Mouse (Mus musculus) spleen, adult 18-20 months (tissue): ENCODE data around the gene Gm16181.
A peak's percentile ranks its signal among the peaks of the same experiment; 100 is the strongest.

ENCODE experiments used
- DNase-seq, 2 experiments: peaks; one replicate each; pipeline ENCODE4 v3.0.0; 2022; ENCODE audit warnings: mixed read lengths in 2 of 2

Gm16181 gene

DNA sequence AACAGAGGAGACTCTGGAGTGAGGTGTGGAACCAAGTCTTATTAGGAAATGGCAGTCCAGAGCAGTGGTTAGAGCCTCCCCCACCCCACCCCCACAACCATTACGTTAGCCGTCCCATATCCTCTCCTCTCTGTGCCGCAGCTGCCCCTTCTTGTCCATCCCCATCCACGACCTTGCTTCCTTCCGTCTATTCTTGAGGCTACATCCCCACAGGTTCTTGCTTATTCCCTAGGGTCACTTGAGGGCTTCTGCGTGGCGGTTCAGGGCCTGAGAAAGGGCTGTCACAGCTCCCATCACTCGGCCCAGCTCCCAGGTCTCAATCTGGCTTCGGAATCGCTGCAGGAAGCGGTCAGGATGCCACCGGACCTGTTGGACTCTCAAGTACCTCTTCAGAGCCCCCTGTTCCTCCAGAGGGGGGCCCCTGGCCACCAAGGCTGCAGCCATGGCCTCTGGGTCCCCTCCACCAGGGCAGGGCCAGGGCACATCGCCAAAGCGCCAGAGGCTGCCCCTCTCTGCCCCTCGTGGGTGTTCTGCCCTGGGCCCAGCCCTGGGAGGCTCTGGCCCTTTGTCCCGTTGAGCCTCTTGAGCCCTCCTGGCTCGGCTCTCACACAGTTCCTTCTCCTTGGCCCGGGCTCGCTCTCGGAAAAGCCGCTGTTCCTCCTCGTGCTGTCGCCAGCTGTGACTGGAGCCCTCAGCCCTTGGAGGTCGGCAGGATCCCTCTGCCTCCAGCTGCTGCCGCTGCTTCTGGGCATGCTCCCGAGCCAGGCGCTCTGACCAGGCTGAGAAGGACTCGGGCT, at the start of gene Gm16181:
Gm16181 (plus strand) TSS at position 679 of the 797 bp plus-strand sequence.
- no peak for DNase-seq

DNA sequence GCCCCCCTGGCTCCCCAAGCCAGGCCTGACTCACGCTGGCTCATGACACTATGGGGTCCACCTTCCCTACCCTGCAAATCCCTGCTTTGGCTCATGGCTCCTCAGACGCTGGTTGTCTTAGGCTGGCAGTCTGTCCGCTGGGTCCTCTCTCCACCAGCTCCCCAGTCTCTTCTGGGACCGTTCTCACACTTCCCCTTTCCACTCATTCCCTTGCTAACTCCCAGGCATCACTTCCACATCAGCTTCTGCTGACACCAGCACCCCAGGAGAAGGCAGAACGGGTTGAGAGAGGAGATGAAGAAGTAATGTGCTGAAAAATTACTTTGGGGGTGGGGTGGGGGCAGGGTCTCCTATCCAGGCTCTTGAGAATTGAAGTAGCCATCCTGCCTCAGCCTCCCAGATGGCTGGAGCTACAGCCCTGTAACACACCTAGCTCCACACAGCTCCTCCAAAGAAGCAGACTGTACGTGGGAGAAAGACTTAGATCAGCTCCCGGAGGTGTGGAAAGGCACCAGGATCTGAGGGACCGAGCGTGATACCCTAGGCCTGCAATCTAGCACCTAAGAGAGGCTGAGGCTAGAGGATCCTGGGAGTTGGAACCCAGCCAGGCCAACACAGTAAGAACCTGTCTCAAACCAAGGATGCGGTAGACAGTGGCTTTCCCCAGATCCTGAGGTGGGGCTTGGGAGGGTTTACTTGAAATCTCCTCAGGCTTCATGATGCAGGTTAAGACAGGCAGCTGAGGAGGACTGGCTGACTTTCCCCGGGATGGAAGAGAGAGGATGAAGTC, 48.0 kb upstream of the Gm16181 start:
- DNase-seq, result peak; percentile 32 to 57

- DNase-seq, result peak; percentile 46 to 59
Measured at GRCm38 (mm10) chr17:35173329-35173728, 47.3 kb upstream of the Gm16181 start.

GRCm38 (mm10) chr17:35174201-35174977, 46.2 kb upstream of the Gm16181 start:
- no peak for DNase-seq

- peak; percentile 38 to 47 for DNase-seq
Measured at GRCm38 (mm10) chr17:35175382-35175781, 45.3 kb upstream of the Gm16181 start.

DNA sequence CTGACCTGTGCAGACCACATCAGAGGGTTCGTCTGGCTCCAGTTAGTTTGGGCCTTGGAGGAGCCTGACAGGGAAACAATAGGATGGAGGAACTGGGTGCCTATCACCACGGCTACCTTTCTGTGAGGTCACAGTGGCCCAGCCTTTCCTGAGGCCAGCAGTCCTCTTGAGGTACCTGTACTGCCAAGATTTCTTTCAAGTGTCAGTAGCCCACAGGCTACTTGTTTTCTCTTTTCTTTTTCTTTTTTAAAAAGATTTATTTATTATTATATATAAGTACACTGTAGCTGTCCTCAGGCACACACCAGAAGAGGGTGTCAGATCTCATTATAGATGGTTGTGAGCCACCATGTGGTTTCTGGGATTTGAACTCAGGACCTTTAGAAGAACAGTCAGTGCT, 44.7 kb upstream of the Gm16181 start, which contains the start of gene Aif1:
Aif1 (minus strand) TSS at position 101 of the 400 bp plus-strand sequence.
- no peak for DNase-seq

GRCm38 (mm10) chr17:35178528-35178927, 42.1 kb upstream of the Gm16181 start:
- DNase-seq, result peak; percentile 72 to 80

DNA sequence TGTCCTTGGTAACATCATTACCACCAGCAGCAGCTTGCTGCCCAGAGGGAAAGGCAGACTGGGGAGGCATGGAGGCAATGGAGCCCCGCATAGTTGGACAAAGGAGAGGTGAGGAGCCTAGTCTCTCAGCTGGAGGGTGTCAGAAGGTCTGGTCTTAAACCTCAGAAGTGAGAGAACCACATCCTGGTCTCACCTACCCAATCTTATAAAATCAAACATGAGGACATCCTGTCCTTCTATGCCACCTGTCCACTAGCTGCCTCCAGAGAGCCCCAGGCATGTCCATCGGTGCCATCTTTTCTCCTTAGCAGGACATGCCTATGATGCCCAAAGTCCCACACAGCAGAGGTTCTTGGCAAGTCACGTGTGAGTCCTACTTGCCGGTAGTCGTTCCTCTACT, 40.5 kb upstream of the Gm16181 start:
- no peak for DNase-seq

DNA sequence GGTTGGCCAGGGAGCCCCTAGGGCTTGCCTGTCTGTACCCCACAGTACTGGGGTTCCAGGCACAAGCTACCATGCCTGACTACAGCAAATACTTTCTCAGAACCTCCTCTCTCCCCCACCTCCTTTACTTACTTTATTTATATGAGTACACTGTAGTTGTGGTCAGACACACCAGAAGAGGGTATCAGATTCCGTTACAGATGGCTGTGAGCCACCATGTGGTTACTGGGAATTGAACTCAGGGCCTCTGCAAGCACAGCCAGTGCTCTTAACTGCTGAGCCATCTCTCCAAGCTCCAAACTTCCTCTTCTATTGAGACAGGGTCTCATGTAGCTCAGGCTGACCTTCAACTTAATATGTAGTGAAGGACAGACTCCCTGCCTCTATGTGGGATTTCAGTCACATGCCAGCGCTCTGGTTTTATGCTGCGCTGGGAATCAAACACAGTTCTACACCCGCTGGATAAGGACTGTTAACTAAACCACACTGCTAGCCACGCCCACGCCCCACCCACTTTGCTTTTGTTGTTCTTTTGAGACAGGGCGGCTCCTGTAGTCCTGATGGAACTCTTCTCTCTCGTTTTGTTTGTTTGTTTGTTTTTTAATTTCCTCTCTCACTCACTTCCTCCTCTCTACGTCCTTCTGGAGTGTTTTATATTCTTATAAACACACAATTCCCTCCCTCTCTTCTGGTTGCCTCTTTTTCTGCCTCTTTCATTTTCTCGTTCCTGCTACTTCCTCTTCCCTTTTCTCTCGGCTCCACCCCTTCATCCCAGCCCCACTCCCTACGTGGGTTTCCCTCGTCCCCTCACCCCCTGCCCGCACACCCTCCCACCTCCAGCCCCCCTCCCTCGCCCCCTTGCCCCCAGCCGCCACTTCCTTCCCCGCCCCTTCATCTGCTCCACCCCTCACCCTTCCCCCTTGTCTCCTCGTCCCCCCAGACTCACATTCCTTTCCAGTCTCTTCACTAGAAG, 34.7 kb upstream of the Gm16181 start:
- peak; percentile 73 to 89 for DNase-seq

DNA sequence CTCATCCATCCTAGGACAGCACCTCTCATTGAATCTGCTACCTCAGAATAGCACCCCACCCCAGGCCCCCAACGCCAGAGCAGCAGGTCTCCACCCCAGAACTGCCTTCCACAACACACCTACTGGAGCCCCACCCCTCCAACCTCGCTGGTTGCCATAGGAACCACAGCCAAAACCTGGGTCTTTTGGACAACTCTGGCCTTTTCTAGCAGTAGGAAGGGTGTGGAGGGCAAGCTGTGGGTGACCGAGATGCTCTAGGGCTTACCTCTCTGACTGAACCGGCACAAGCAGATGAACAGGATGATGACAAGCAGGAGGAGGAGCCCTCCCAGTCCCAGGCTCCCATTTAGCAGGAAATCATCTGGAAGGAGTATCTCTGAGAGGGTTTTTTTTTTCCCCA, 34.0 kb upstream of the Gm16181 start:
- DNase-seq, result peak; percentile 61 to 63

GRCm38 (mm10) chr17:35187345-35187744, 33.3 kb upstream of the Gm16181 start:
- DNase-seq, result no peak

- DNase-seq, result no peak
Measured at GRCm38 (mm10) chr17:35187959-35188610, 32.5 kb upstream of the Gm16181 start, which contains the start of gene Lst1. Gene Lst1 (minus strand): TSS chr17:35188439.

- DNase-seq, result no peak
Measured at GRCm38 (mm10) chr17:35189186-35189585, 31.4 kb upstream of the Gm16181 start.

- DNase-seq, result peak; percentile 45 to 56
Measured at GRCm38 (mm10) chr17:35190096-35190495, 30.5 kb upstream of the Gm16181 start.

DNA sequence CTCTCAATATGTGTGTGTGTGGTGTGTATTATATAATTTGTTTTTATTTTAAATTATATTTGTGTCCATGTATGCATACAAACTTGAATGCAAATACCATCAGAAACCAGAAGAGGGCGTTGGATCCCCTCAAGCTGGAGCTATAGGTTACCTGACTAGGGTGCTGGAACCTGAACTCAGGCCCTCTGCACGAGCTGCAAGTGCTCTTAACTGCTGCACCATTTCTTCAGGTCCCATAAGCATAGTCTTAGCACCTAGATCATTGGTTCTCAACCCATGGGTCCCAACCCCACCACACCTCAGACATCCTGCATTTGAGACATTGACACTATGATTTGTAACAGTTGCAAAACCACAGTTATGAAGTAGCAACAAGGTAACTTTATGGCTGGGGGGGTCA, 28.9 kb upstream of the Gm16181 start:
- no peak for DNase-seq

- DNase-seq, result no peak
Measured at GRCm38 (mm10) chr17:35192924-35193323, 27.7 kb upstream of the Gm16181 start.

GRCm38 (mm10) chr17:35193881-35194843, 26.5 kb upstream of the Gm16181 start, which contains the start of gene Ltb:
Gene Ltb (plus strand): TSS chr17:35194439.
- DNase-seq, result peak; percentile 77 to 86

DNA sequence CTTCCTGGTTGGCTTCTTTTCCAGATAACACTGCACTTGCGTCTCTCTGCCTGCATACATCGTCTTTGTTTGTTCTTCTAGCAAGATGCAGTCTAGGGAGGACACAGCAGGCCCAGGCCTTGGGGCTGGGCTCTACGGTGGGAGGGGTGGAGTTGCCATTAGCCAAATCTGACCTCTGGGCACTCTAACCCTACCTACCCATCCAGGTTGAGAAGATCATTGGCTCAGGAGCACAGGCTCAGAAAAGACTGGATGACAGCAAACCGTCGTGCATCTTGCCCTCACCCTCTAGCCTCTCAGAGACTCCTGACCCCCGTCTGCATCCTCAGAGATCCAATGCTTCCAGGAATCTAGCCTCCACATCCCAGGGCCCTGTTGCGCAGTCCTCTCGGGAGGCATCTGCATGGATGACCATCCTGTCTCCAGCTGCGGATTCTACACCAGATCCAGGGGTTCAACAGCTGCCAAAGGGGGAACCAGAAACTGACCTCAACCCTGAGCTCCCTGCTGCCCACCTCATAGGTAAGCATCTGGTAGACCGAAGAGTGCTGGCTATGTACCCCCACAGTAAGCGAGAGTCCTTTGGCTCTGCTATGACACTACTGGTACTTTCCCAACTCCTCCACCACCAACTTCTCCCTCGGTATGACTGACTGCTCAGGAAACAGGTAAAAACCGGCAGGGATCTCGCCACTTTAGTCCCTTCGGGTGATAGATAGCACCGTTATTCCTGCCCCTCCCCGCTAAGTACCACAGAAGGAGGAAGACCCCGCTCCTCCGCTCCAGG, 25.6 kb upstream of the Gm16181 start:
- DNase-seq, result peak; percentile 49 to 58
